Mouse (Mus musculus) lung, adult 2 months (tissue): Measurements from ENCODE around the gene Pithd1.
A peak's percentile ranks its signal among the peaks of the same experiment; 100 is the strongest.
"Not testable (repeated sequence)": the region's sequence is repeated elsewhere in the genome, so short reads cannot be mapped to it uniquely, and the experiment has no call there.

ENCODE experiments used
- CTCF ChIP-seq: fragments of 200-500 bp; IDR thresholded peaks from 2 replicates; pipeline ENCODE4 v1.5.1; 2011; ENCODE audit warnings: mild to moderate bottlenecking, low read length, control low read depth; ENCODE audit not compliant: insufficient read depth
- POLR2A ChIP-seq: fragments of 200-500 bp; IDR thresholded peaks from 2 replicates; pipeline ENCODE4 v1.6.1; 2011; ENCODE audit warnings: low read depth, mild to moderate bottlenecking, control low read depth, low read length, borderline replicate concordance; ENCODE audit errors: extremely low read depth

GRCm38 (mm10) chr4:135941026-135941425 lies 46.0 kb downstream of the Pithd1 start:
- TF ChIP-seq CTCF = peak; percentile 48
- not testable (repeated sequence) for TF ChIP-seq POLR2A
